Mouse (Mus musculus): ENCODE results near the gene Rbfox3. TPM values are rescaled to one million over a fixed set of nuclear protein-coding genes. Genes with fewer than 3 reads are reported as not detected.

Rbfox3 gene
- polyA plus RNA-seq, 1 experiment: 0.51 TPM

GRCm38 (mm10) chr11:118874022-118874421, 37.4 kb downstream of the Rbfox3 start:
- Histone ChIP-seq H3K4me1 (ENCODE audit: control insufficient read depth, insufficient read depth, insufficient read length) (no peaks in the 10 kb centered on the region), H3K27me3 (ENCODE audit: control insufficient read depth, insufficient read depth, low read length) (no peaks in the 10 kb centered on the region), H3K27ac (ENCODE audit: insufficient read depth, low read length) (no peak overlapping the region), H3K4me3 (ENCODE audit: extremely low read depth, insufficient read depth, insufficient read length) (no peak overlapping the region), H3K36me3 (ENCODE audit: control insufficient read depth, insufficient read depth, low read length) (no peaks in the 10 kb centered on the region)
- no peak for DNase-seq (ENCODE audit: low read depth in 1 of 2, low spot score in 2 of 2)
- WGBS: 79% methylated on average over 11 of the region's 11 CpGs
- TF ChIP-seq POLR2A (IDR thresholded peaks at IDR 0.05; ENCODE audit: low read depth, low read length) (no peak), CTCF (IDR thresholded peaks at IDR 0.05; ENCODE audit: extremely low read depth, insufficient read depth, insufficient read length, insufficient replicate concordance) (no peak)

DNA sequence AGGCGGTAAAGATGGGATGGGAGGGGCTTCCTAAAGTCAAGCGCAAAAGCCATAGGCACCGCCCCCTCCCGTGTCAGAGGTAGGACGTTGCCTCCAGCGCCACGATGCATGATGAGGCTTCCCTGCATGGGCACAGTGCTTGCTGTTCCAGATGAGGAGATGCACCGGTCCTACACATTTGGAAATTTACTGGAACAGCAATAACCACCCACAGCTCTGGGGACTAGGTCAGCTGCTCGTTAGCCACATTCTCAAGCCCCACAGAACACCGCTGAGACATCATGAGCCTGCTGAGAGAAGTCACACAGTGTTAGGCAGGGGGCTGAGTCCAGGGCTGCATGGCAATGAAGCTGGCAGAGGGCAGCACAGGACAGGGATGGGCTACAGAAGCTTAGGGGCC, 39.9 kb downstream of the Rbfox3 start:
- TF ChIP-seq CTCF (IDR thresholded peaks at IDR 0.05; ENCODE audit: extremely low read depth, insufficient read depth, insufficient read length, insufficient replicate concordance) (no peak), POLR2A (IDR thresholded peaks at IDR 0.05; ENCODE audit: low read depth, low read length) (no peak)
- 85% methylated on average over 10 of the region's 10 CpGs for WGBS

GRCm38 (mm10) chr11:118863360-118863759, 48.0 kb downstream of the Rbfox3 start:
- H3K27me3 ChIP-seq (ENCODE audit: control insufficient read depth, insufficient read depth, low read length): no peaks in the 10 kb centered on the region

More for the DNA sequence above, 39.9 kb downstream of the Rbfox3 start:
- Histone ChIP-seq H3K27ac (ENCODE audit: insufficient read depth, low read length) (no peak overlapping the region), H3K36me3 (ENCODE audit: control insufficient read depth, insufficient read depth, low read length) (no peaks in the 10 kb centered on the region), H3K4me1 (ENCODE audit: control insufficient read depth, insufficient read depth, insufficient read length) (no peaks in the 10 kb centered on the region), H3K27me3 (ENCODE audit: control insufficient read depth, insufficient read depth, low read length) (no peaks in the 10 kb centered on the region), H3K4me3 (ENCODE audit: extremely low read depth, insufficient read depth, insufficient read length) (no peak overlapping the region)
- DNase-seq (ENCODE audit: low read depth in 1 of 2, low spot score in 2 of 2): no peak

GRCm38 (mm10) chr11:118861801-118862431, 49.5 kb downstream of the Rbfox3 start:
- DNase-seq (ENCODE audit: low read depth in 1 of 2, low spot score in 2 of 2): no peak

More at GRCm38 (mm10) chr11:118863360-118863759, 48.0 kb downstream of the Rbfox3 start:
- DNase-seq (ENCODE audit: low read depth in 1 of 2, low spot score in 2 of 2): no peak
- no peak overlapping the region for H3K4me3 ChIP-seq (ENCODE audit: extremely low read depth, insufficient read depth, insufficient read length)
- no peaks in the 10 kb centered on the region for H3K36me3 ChIP-seq (ENCODE audit: control insufficient read depth, insufficient read depth, low read length)
- no peaks in the 10 kb centered on the region for H3K4me1 ChIP-seq (ENCODE audit: control insufficient read depth, insufficient read depth, insufficient read length)
- TF ChIP-seq CTCF (IDR thresholded peaks at IDR 0.05; ENCODE audit: extremely low read depth, insufficient read depth, insufficient read length, insufficient replicate concordance) (no peak), POLR2A (IDR thresholded peaks at IDR 0.05; ENCODE audit: low read depth, low read length) (no peak)
- no peak overlapping the region for H3K27ac ChIP-seq (ENCODE audit: insufficient read depth, low read length)
- 75% methylated on average over 3 of the region's 3 CpGs for WGBS

DNA sequence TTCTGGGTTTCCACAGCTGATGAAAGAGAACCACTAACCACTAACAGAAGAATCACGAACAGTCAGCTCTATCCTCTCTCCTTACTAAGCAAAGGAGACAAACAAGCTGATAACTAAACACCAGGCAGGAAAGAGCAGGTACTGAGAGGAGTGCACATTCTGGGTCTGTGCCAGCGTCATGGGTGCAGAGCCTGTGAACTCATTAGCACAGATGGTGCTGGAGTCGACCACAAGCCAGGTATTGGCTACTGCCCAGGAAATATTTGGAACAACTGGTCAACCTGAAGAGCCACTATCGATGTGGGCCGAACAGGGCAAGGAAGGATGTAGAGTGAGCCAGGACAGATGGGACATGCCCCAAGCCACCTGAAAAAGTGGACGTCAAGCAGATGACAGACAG, 50.2 kb downstream of the Rbfox3 start:
- H3K4me3 ChIP-seq (ENCODE audit: extremely low read depth, insufficient read depth, insufficient read length): no peak overlapping the region
- no peaks in the 10 kb centered on the region for H3K36me3 ChIP-seq (ENCODE audit: control insufficient read depth, insufficient read depth, low read length)
- H3K4me1 ChIP-seq (ENCODE audit: control insufficient read depth, insufficient read depth, insufficient read length): no peaks in the 10 kb centered on the region
- no peak for TF ChIP-seq CTCF (IDR thresholded peaks at IDR 0.05; ENCODE audit: extremely low read depth, insufficient read depth, insufficient read length, insufficient replicate concordance)
- no peak for TF ChIP-seq POLR2A (IDR thresholded peaks at IDR 0.05; ENCODE audit: low read depth, low read length)
- WGBS: 84% methylated on average over 6 of the region's 6 CpGs
- DNase-seq (ENCODE audit: low read depth in 1 of 2, low spot score in 2 of 2): no peak
- H3K27me3 ChIP-seq (ENCODE audit: control insufficient read depth, insufficient read depth, low read length): no peaks in the 10 kb centered on the region
- no peak overlapping the region for H3K27ac ChIP-seq (ENCODE audit: insufficient read depth, low read length)

More at GRCm38 (mm10) chr11:118861801-118862431, 49.5 kb downstream of the Rbfox3 start:
- no peak overlapping the region for H3K27ac ChIP-seq (ENCODE audit: insufficient read depth, low read length)
- no peaks in the 10 kb centered on the region for H3K36me3 ChIP-seq (ENCODE audit: control insufficient read depth, insufficient read depth, low read length)
- 84% methylated on average over 15 of the region's 15 CpGs for WGBS
- TF ChIP-seq CTCF (IDR thresholded peaks at IDR 0.05; ENCODE audit: extremely low read depth, insufficient read depth, insufficient read length, insufficient replicate concordance) (no peak), POLR2A (IDR thresholded peaks at IDR 0.05; ENCODE audit: low read depth, low read length) (no peak)
- no peaks in the 10 kb centered on the region for H3K27me3 ChIP-seq (ENCODE audit: control insufficient read depth, insufficient read depth, low read length)
- H3K4me1 ChIP-seq (ENCODE audit: control insufficient read depth, insufficient read depth, insufficient read length): no peaks in the 10 kb centered on the region
- H3K4me3 ChIP-seq (ENCODE audit: extremely low read depth, insufficient read depth, insufficient read length): no peak overlapping the region

DNA sequence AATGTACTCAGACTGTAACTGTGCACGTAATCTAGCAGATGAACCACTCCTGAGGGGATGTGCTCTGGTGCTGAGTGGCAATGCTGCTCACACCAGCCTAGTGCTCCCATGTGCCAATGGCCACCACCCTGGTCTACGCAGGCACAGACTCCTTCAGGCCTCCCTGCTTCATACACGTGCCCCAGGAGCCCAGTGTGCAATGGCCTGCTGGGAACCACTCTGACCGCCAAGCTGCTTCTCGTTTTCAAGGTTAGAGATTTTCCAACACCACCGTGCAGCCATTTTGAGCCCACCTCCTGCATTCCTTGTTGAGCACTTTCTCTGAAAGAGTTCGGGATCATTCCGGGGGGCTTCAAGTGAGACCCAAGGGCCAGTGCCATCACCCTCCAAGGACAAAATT, 50.6 kb downstream of the Rbfox3 start:
- DNase-seq (ENCODE audit: low read depth in 1 of 2, low spot score in 2 of 2): no peak
- TF ChIP-seq CTCF (IDR thresholded peaks at IDR 0.05; ENCODE audit: extremely low read depth, insufficient read depth, insufficient read length, insufficient replicate concordance): no peak
- no peak for TF ChIP-seq POLR2A (IDR thresholded peaks at IDR 0.05; ENCODE audit: low read depth, low read length)
- WGBS: 85% methylated on average over 8 of the region's 8 CpGs
- Histone ChIP-seq H3K27ac (ENCODE audit: insufficient read depth, low read length) (no peak overlapping the region), H3K4me3 (ENCODE audit: extremely low read depth, insufficient read depth, insufficient read length) (no peak overlapping the region), H3K4me1 (ENCODE audit: control insufficient read depth, insufficient read depth, insufficient read length) (no peaks in the 10 kb centered on the region), H3K36me3 (ENCODE audit: control insufficient read depth, insufficient read depth, low read length) (no peaks in the 10 kb centered on the region), H3K27me3 (ENCODE audit: control insufficient read depth, insufficient read depth, low read length) (no peaks in the 10 kb centered on the region)

DNA sequence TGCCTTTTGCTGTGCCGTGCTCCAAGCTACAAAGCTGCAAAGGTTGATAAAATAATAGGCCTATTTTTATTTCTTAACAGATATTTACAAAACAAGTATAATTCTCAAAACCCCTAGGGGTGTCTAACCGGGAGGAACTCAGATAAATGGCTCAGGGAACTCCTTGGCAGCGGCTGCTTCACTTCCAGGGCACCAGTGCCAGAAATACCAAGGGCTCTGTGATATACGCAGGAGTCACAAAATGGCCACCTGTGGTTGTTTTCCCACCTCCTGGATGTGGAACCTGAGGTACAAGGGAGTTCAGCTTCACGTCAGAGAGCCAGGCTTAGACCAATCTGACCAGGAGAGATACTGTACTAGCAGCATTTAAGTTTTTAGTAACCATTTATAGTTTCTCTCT, 51.6 kb downstream of the Rbfox3 start:
- H3K36me3 ChIP-seq (ENCODE audit: control insufficient read depth, insufficient read depth, low read length): no peaks in the 10 kb centered on the region
- H3K27me3 ChIP-seq (ENCODE audit: control insufficient read depth, insufficient read depth, low read length): no peaks in the 10 kb centered on the region
- no peak for DNase-seq (ENCODE audit: low read depth in 1 of 2, low spot score in 2 of 2)
- TF ChIP-seq POLR2A (IDR thresholded peaks at IDR 0.05; ENCODE audit: low read depth, low read length): no peak
- TF ChIP-seq CTCF (IDR thresholded peaks at IDR 0.05; ENCODE audit: extremely low read depth, insufficient read depth, insufficient read length, insufficient replicate concordance): no peak
- no peak overlapping the region for H3K4me3 ChIP-seq (ENCODE audit: extremely low read depth, insufficient read depth, insufficient read length)
- WGBS: 79% methylated on average over 5 of the region's 5 CpGs
- H3K4me1 ChIP-seq (ENCODE audit: control insufficient read depth, insufficient read depth, insufficient read length): no peaks in the 10 kb centered on the region
- no peak overlapping the region for H3K27ac ChIP-seq (ENCODE audit: insufficient read depth, low read length)
